22 mouse cellular contexts compared by ENCODE assay signal in genomic region chrX:20305941-20306340, GRCm38 (mm10). TPM values are rescaled to one million over a fixed set of nuclear protein-coding genes. Genes with fewer than 3 reads are reported as not detected.
DNase-seq lines count a peak whose midpoint lies in the region; ATAC-seq lines count a peak whose summit lies in the region.
"Had no signal": no experiment of that assay in that cellular context is flagged by ENCODE, and none has a peak within 500 bp of the region (broad histone marks: within the 10 kb centered on the region; RNA-seq: fewer than 3 reads in every experiment).

No protein-coding gene starts in this region.

- DNase-seq in heart, adult 11 months, result no peak
- DNase-seq in heart, postnatal 10 days, result no peak
- peak; percentile 14 for DNase-seq in brain, adult 2 months (ENCODE audit: low read depth, low spot score)
- no peak for DNase-seq in frontal cortex, postnatal 10 days (ENCODE audit: low spot score in 2 of 2)
- DNase-seq: adrenal gland, adult 2 months; adrenal gland, postnatal 25 days; cerebellum, adult 11 months; cerebellum, adult 8-10 months; cerebellum, postnatal 14 days; embryo, embryonic 11 days; gastrocnemius, postnatal 36 days; kidney, adult 2 months had no signal

- no peak for ATAC-seq in heart, embryonic 11.5 days (replicated peaks; ENCODE audit: insufficient number of reproducible peaks, low FRiP score, low TSS enrichment)
- no peak for ATAC-seq in heart, embryonic 15.5 days (replicated peaks; ENCODE audit: insufficient number of reproducible peaks, insufficient read depth, low FRiP score, low read depth)
- peak; percentile 32 for ATAC-seq in CD4-positive, CD25-positive, alpha-beta regulatory T cell, adult 4 months
- ATAC-seq: forebrain, embryonic 14.5 days; intestine, embryonic 16.5 days had no signal

- no peak overlapping the region for H3K4me3 ChIP-seq in heart, embryonic 11.5 days (ENCODE audit: low read depth, low read length)
- H3K4me3 ChIP-seq in heart, embryonic 15.5 days, result no peak overlapping the region
- H3K4me3 ChIP-seq: embryonic facial prominence, embryonic 15.5 days; erythroblast, embryonic 14.5 days; forebrain, embryonic 10.5 days; hindbrain, embryonic 15.5 days had no signal

- peak overlapping the region; percentile 35 for H3K27ac ChIP-seq in heart, embryonic 11.5 days (ENCODE audit: low read depth, low read length)
- H3K27ac ChIP-seq in heart, embryonic 15.5 days, result peak overlapping the region; percentile 62
- H3K27ac ChIP-seq: embryonic facial prominence, embryonic 15.5 days; forebrain, embryonic 10.5 days; hindbrain, embryonic 15.5 days had no signal

- H3K27me3 ChIP-seq in heart, embryonic 11.5 days (ENCODE audit: control insufficient read depth, insufficient read depth, low read length), result no peaks in the 10 kb centered on the region
- no peaks in the 10 kb centered on the region for H3K27me3 ChIP-seq in heart, embryonic 15.5 days
- H3K27me3 ChIP-seq: CH12.LX; embryonic facial prominence, embryonic 15.5 days; hindbrain, embryonic 15.5 days had no signal

- H3K4me2 ChIP-seq in heart, embryonic 11.5 days, result no peak overlapping the region
- H3K4me2 ChIP-seq in heart, embryonic 15.5 days, result no peak overlapping the region
- H3K4me2 ChIP-seq: embryonic facial prominence, embryonic 15.5 days; hindbrain, embryonic 15.5 days had no signal

- H3K4me1 ChIP-seq in heart, embryonic 11.5 days (ENCODE audit: control insufficient read depth, insufficient read depth, low read length), result no peaks in the 10 kb centered on the region
- H3K4me1 ChIP-seq in heart, embryonic 15.5 days (replicated peaks), result 0 out of 2 replicates have a peak, but pooled peaks cover 5% of the 10 kb centered on the region
- H3K4me1 ChIP-seq: embryonic facial prominence, embryonic 15.5 days; forebrain, embryonic 10.5 days; hindbrain, embryonic 15.5 days had no signal

- intact Hi-C loops in heart, postnatal 10 days (cut with DNase I), result no loop called here

- no peaks in the 10 kb centered on the region for H3K36me3 ChIP-seq in heart, embryonic 11.5 days (ENCODE audit: control insufficient read depth, insufficient read depth, low read length)
- H3K36me3 ChIP-seq in heart, embryonic 15.5 days, result no peaks in the 10 kb centered on the region
- H3K36me3 ChIP-seq: embryonic facial prominence, embryonic 15.5 days; forebrain, embryonic 10.5 days; hindbrain, embryonic 15.5 days had no signal

- no peak overlapping the region for H3K9ac ChIP-seq in heart, embryonic 11.5 days (ENCODE audit: low read depth, low read length)
- no peak overlapping the region for H3K9ac ChIP-seq in heart, embryonic 15.5 days
- H3K9ac ChIP-seq: embryonic facial prominence, embryonic 15.5 days; hindbrain, embryonic 15.5 days had no signal

- H3K9me3 ChIP-seq in heart, embryonic 11.5 days (replicated peaks; ENCODE audit: control insufficient read depth, low read length), result no peaks in the 10 kb centered on the region
- no peaks in the 10 kb centered on the region for H3K9me3 ChIP-seq in heart, embryonic 15.5 days (replicated peaks)
- H3K9me3 ChIP-seq: embryonic facial prominence, embryonic 15.5 days; forebrain, embryonic 10.5 days; hindbrain, embryonic 15.5 days had no signal

RNA-seq across cellular contexts. Expression of gene Slc9a7, which starts 14.3 kb away (rescaled TPM):
- polyA plus RNA-seq in heart, embryonic 11.5 days (2014; fragmentation: Nextera tagmentation; extraction: Ambion mirVana), result 4.8 and 4.9 TPM in 2 replicates
- 4.7 and 6.2 TPM in 2 replicates for polyA plus RNA-seq in heart, embryonic 15.5 days (2015; fragmentation: Nextera tagmentation; extraction: Ambion mirVana)
- total RNA-seq in heart, postnatal 10 days (2021), result 10 to 100 TPM in 1 of 2 experiments, 1 to 10 TPM in 1; 9.4 to 11.2 TPM
- 1 to 10 TPM; 4.7 to 5.7 TPM for polyA plus RNA-seq in CD4-positive, CD25-positive, alpha-beta regulatory T cell, adult 4 months (2017; shearing (Covaris generic))
- polyA plus RNA-seq: erythroblast, embryonic 14.5 days had no signal

RNA-seq across cellular contexts. Expression of gene Rp2, which starts 58.3 kb away (rescaled TPM):
- polyA plus RNA-seq in heart, embryonic 11.5 days (2014; fragmentation: Nextera tagmentation; extraction: Ambion mirVana), result 16.2 and 16.7 TPM in 2 replicates
- 12.9 and 13.1 TPM in 2 replicates for polyA plus RNA-seq in heart, embryonic 15.5 days (2015; fragmentation: Nextera tagmentation; extraction: Ambion mirVana)
- total RNA-seq in heart, postnatal 10 days (2021), result 10 to 100 TPM; 13.3 to 13.9 TPM
- polyA plus RNA-seq in CD4-positive, CD25-positive, alpha-beta regulatory T cell, adult 4 months (2017; shearing (Covaris generic)), result 10 to 100 TPM in 1 of 2 experiments, 1 to 10 TPM in 1; 7.6 to 11.0 TPM
